Mouse (Mus musculus): ENCODE results near the gene Igdcc4. TPM values are rescaled to one million over a fixed set of nuclear protein-coding genes. Genes with fewer than 3 reads are reported as not detected.

The Igdcc4 gene
- total RNA-seq, 1 experiment from 2014 or later: 18.3 TPM

Other genes with a start within 250 kb of the Igdcc4 start
- gene Slc24a1, start 149.9 kb upstream of the Igdcc4 start, total RNA-seq (2021): 0.07 and 0.15 TPM in 2 replicates
- 27.2 and 30.1 TPM in 2 replicates for gene Ints14, start 140.6 kb upstream of the Igdcc4 start, total RNA-seq (2021)
- 179 and 191 TPM in 2 replicates for gene Hacd3, start 79.8 kb upstream of the Igdcc4 start, total RNA-seq (2021)
- gene Dpp8, start 69.1 kb upstream of the Igdcc4 start, total RNA-seq (2021): 86.9 and 89.5 TPM in 2 replicates
- gene Igdcc3, start 39.7 kb downstream of the Igdcc4 start, total RNA-seq (2021): 1.2 and 1.4 TPM in 2 replicates
- gene Parp16, start 93.9 kb downstream of the Igdcc4 start, total RNA-seq (2021): 15.2 and 17.3 TPM in 2 replicates
- 5.1 and 5.6 TPM in 2 replicates for gene Cilp, start 163.7 kb downstream of the Igdcc4 start, total RNA-seq (2021)
- 132 and 152 TPM in 2 replicates for gene Clpx, start 192.8 kb downstream of the Igdcc4 start, total RNA-seq (2021)
- 15.0 and 18.8 TPM in 2 replicates for gene Pdcd7, start 244.6 kb downstream of the Igdcc4 start, total RNA-seq (2021)

All from adrenal gland, postnatal 14 days (tissue).